Mouse (Mus musculus) left cerebral cortex, postnatal 25 days (tissue): ENCODE measurements around the gene Lgals1. TPM values are rescaled to one million over a fixed set of nuclear protein-coding genes. Genes with fewer than 3 reads are reported as not detected.

Source experiments
- DNase-seq, 2 experiments: peaks; one replicate each; pipeline ENCODE4 v3.0.0; 2022; ENCODE audit warnings: low spot score in 2 of 2, mixed read lengths in 1 of 2
- intact Hi-C: fragments of 180-260 bp; cut with DNase I; formaldehyde crosslinking; loops from one replicate; pipeline ENCODE4 v1.15.1; 2025
- total RNA-seq, 2 experiments: library from RNA; stranded (reverse); gene quantifications; 2 replicates each; pipeline ENCODE4 v1.2.3; 2021

Gene Lgals1
- total RNA-seq, 2 experiments from 2014 or later: 19.6 to 21.3 TPM

GRCm38 (mm10) chr15:78903243-78903642 lies 23.3 kb upstream of the Lgals1 start:
- DNase-seq: peak; percentile 82 to 83
- intact Hi-C loops: no loop called here

DNA sequence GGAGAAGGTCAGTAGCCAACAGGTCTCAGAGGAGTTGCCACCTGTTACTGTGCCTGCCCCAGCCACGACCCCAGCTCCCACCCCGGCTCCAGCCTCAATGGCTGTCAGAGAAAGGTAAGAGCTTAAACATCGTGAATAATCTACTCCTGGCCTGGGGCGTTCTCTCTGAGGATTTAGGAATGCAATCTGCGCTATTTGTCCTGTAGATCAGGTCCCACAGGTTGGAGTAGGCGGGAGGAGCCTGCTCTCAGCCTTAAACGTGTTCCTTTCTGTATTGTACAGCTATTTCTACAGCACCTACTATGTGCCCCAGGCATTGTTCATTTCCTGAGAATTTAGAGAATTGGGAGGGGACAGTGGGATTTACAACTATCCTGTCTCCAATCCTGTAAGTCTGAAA lies 18.1 kb upstream of the Lgals1 start:
- no peak for DNase-seq

DNA sequence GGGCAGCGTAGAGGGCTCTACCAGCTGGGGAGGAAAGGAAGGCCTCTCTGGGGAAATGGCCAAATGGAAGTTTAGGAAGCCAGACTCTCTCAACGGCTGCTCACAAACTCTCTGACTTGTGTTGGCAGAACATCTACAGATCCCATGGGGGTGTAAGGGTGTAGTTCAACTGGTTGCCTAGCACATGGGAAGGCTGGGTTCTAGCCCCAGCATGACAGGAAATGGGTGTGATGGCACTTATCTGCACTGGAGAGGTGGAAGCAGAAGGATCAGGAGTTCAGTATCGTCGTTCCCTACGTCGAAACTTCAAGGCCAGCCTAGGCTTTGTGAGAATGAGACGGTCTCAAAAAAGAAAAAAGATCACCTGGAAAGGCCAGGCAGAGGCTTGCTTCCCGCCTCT lies 17.5 kb upstream of the Lgals1 start:
- DNase-seq: no peak
- intact Hi-C loops: no loop called here

More for the DNA sequence above, 18.1 kb upstream of the Lgals1 start:
- intact Hi-C loops: no loop called here

DNA sequence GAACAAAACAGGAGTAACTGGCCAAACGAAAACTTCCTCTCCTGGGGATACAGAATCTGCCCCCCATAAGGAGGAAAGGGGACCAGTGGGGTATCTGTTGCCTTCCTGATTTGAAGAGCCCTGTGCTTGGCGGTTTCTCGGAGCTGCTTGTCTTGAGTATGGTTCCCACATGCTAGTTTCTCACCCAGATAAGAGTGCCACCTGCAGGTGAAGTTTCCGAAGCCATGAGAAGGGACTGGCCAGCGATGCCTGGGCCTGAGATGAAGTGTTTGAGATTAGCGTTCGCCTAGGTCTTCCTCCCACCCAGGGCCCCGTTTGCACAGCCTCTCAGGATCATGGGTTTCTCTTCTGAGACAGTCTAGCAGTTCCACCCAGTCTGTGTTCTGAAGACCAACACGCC lies 14.5 kb upstream of the Lgals1 start:
- intact Hi-C loops: loop anchor here (1.0 kb wide), 1 partner anchor 35 kb away; the partner anchor contains the start of gene Gga1
- DNase-seq: peak in 1 of 2 experiments; percentile 40

GRCm38 (mm10) chr15:78913632-78914090 lies 12.9 kb upstream of the Lgals1 start, which contains the start of gene Pdxp:
Gene Pdxp (plus strand): TSS chr15:78913919.
- intact Hi-C loops: no loop called here
- DNase-seq: peak; percentile 96 to 99

DNA sequence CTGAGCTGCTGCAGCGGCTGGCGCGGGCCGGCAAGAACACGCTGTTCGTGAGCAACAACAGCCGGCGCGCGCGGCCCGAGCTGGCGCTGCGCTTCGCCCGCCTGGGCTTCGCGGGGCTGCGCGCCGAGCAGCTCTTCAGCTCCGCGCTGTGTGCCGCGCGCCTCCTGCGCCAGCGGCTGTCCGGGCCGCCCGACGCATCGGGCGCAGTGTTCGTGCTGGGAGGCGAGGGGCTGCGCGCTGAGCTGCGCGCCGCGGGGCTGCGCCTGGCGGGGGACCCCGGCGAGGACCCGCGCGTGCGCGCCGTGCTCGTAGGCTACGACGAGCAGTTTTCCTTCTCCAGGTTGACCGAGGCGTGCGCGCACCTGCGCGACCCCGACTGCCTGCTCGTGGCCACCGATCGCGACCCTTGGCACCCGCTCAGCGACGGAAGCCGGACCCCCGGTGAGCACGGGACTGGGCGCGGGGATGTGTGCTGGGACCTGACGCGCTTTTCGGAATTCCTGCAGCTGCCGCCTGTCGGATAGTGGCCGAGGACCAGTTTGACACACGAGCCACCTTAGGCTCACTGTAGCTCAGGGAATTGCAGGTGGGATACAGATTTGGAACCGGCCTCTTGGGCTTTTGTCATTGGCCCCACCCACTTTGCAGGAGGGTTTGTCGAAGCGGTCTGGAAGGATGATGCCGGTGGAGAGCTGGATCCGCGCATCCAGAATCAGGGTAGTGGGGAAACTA lies 12.3 kb upstream of the Lgals1 start:
- peak in 1 of 2 experiments; percentile 64 for DNase-seq
- intact Hi-C loops: no loop called here

- no peak for DNase-seq
- intact Hi-C loops: loop anchor here (1.0 to 5.0 kb wide), 2 partner anchors 27 to 157 kb away; no protein-coding TSS in a partner anchor
These were observed 11.5 kb upstream of the Lgals1 start for GRCm38 (mm10) chr15:78914823-78915659.

DNA sequence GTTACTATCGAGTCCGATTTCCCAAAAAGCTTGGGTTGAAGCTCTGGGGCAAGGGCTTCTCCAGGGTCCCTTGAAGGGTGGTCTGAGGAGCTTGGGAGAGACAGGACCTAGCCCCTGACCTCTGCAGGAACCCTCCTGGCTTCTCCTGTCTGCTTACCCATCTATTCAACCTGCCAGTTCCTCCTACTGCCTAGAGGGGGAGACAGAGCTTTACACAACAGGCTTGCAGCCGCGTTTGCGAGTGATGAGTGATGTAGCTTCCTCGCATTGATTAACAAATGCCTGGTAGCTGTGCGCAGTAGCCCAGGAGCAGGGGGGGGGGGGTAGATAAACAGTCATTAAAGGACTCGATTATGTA lies 10.9 kb upstream of the Lgals1 start:
- DNase-seq: peak; percentile 77 to 90
- intact Hi-C loops: loop anchor here (1.0 to 5.0 kb wide), 2 partner anchors 27 to 157 kb away; no protein-coding TSS in a partner anchor

- peak in 1 of 2 experiments; percentile 57 for DNase-seq
These were observed 10.3 kb upstream of the Lgals1 start for GRCm38 (mm10) chr15:78916052-78916826.

DNA sequence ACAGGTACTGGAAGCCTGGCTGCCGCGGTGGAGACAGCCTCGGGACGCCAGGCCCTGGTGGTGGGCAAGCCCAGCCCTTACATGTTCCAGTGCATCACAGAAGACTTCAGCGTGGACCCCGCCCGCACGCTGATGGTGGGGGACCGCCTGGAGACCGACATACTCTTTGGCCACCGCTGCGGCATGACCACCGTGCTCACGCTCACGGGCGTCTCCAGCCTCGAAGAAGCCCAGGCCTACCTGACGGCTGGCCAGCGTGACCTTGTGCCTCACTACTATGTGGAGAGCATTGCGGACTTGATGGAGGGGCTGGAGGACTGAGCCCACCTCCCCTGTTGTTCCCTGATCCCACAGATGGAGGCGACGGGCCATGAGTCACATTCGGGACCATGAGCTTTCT lies 8.4 kb upstream of the Lgals1 start:
- intact Hi-C loops: loop anchor here (5.0 kb wide), 1 partner anchor 154 kb away; no protein-coding TSS in a partner anchor
- DNase-seq: no peak

More at GRCm38 (mm10) chr15:78916052-78916826, 10.3 kb upstream of the Lgals1 start:
- intact Hi-C loops: loop anchor here (5.0 kb wide), 1 partner anchor 156 kb away; no protein-coding TSS in a partner anchor

DNA sequence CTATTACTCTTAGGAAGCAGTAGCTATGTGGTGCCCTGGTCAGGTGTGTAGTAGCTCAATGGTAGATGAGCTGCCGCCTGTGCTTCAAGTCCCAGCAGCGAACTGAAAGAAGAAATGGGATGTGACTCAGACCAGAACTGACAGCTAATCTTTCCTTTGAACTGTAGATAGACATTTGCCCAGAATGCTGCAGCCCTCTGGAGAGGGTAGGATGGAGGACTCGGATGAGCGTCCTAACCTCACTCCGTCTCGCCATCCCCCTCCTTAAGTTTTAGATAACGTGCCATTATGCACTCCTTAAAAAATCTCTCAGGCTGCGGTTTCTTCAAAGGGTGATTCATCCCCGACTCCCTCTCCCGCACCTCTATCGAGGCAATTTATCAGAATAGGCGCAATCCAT lies 6.6 kb upstream of the Lgals1 start:
- intact Hi-C loops: loop anchor here (5.0 kb wide), 1 partner anchor 152 kb away; no protein-coding TSS in a partner anchor
- DNase-seq: no peak

DNA sequence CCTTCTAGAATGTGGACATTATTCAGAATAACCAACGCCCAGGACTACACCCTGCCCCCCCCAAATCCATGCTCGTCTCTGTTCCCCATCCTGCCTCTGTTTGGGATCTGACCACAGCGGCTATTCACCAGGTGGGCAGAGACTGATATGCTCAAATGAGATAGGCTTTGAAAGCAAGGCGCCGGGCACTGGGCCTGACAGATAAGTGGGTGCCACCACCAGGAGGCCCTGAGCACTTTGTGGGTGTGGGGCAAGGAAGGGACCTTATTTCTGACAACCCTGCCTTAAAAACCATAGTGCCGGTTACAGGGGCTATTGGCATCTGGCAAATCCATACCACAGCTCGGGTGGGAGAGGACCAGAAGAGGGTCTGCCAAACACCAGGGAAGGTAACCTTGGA lies 3.8 kb upstream of the Lgals1 start:
- DNase-seq: no peak
- intact Hi-C loops: no loop called here

- DNase-seq: no peak
- intact Hi-C loops: no loop called here
These were observed 2.9 kb upstream of the Lgals1 start for GRCm38 (mm10) chr15:78923585-78923984.

GRCm38 (mm10) chr15:78925129-78925528 lies 1.4 kb upstream of the Lgals1 start:
- DNase-seq: no peak
- intact Hi-C loops: no loop called here

GRCm38 (mm10) chr15:78927021-78927787 lies 679 bp downstream of the Lgals1 start:
- intact Hi-C loops: no loop called here
- DNase-seq: no peak

- peak; percentile 45 to 78 for DNase-seq
- intact Hi-C loops: no loop called here
These were observed 1.4 kb downstream of the Lgals1 start for GRCm38 (mm10) chr15:78927788-78928457.

GRCm38 (mm10) chr15:78928539-78928938 lies 2.0 kb downstream of the Lgals1 start:
- DNase-seq: no peak

GRCm38 (mm10) chr15:78930192-78930706 lies 3.7 kb downstream of the Lgals1 start:
- no peak for DNase-seq

More at GRCm38 (mm10) chr15:78928539-78928938, 2.0 kb downstream of the Lgals1 start:
- intact Hi-C loops: no loop called here

More at GRCm38 (mm10) chr15:78930192-78930706, 3.7 kb downstream of the Lgals1 start:
- intact Hi-C loops: no loop called here
